Mouse (Mus musculus) midbrain, embryonic 16.5 days (tissue): Measurements from ENCODE around the gene Vps72. TPM values are rescaled to one million over a fixed set of nuclear protein-coding genes. Genes with fewer than 3 reads are reported as not detected.
"Not testable (repeated sequence)": the region's sequence is repeated elsewhere in the genome, so short reads cannot be mapped to it uniquely, and the experiment has no call there.

Source experiments
- ATAC-seq: fragments of 200-750 bp; cut with Nextera tagmentation; 2 replicates; pipeline ENCODE4 v1.8.0; 2017; ENCODE audit warnings: moderate TSS enrichment
- H3K27ac ChIP-seq: fragments of 300-500 bp; sonication (generic); 2 replicates; pipeline ENCODE4 v1.5.1; 2014; ENCODE audit warnings: mild to moderate bottlenecking, low read length, mixed read lengths
- H3K27me3 ChIP-seq: fragments of 300-500 bp; sonication (generic); 2 replicates; pipeline ENCODE4 v1.6.1; 2014; ENCODE audit warnings: low read depth, low read length, mixed read lengths; ENCODE audit not compliant: control insufficient read depth, insufficient read depth
- H3K36me3 ChIP-seq: fragments of 300-500 bp; sonication (generic); 2 replicates; pipeline ENCODE4 v1.6.1; 2014; ENCODE audit warnings: mild to moderate bottlenecking, low read length, moderate library complexity, mixed read lengths; ENCODE audit not compliant: control insufficient read depth, insufficient read depth
- H3K4me1 ChIP-seq: fragments of 300-500 bp; sonication (generic); 2 replicates; pipeline ENCODE4 v1.6.1; 2014; ENCODE audit warnings: mild to moderate bottlenecking, low read length, mixed read lengths; ENCODE audit not compliant: control insufficient read depth, insufficient read depth
- H3K4me2 ChIP-seq: fragments of 300-500 bp; sonication (generic); 2 replicates; pipeline ENCODE4 v1.6.1; 2014; ENCODE audit warnings: mild to moderate bottlenecking, low read length, mixed read lengths
- H3K4me3 ChIP-seq: fragments of 300-500 bp; sonication (generic); 2 replicates; pipeline ENCODE4 v1.5.1; 2014; ENCODE audit warnings: low read depth, mild to moderate bottlenecking, low read length, moderate library complexity, mixed read lengths
- H3K9ac ChIP-seq: fragments of 300-500 bp; sonication (generic); 2 replicates; pipeline ENCODE4 v1.6.1; 2014; ENCODE audit warnings: low read depth, low read length, mixed read lengths
- H3K9me3 ChIP-seq: fragments of 300-500 bp; sonication (generic); replicated peaks from 2 replicates; pipeline ENCODE4 v1.6.1; 2014; ENCODE audit warnings: mild to moderate bottlenecking, low read length, mixed read lengths; ENCODE audit not compliant: control insufficient read depth, poor library complexity, severe bottlenecking
- WGBS: fragments of 180-500 bp; shearing (Covaris S2); extraction: QIAGEN DNeasy Blood & Tissue Kit; methylation state at CpG from one replicate; pipeline ENCODE4 v1.1.7; 2014; 5-methylcytosine and 5-hydroxymethylcytosine counted together
- polyA plus RNA-seq: library from polyadenylated mRNA; unstranded; fragments of >200 nt; fragmentation: Nextera tagmentation; extraction: Ambion mirVana; gene quantifications from 2 replicates; pipeline ENCODE4 v1.2.1, GENCODE M21; 2015

Vps72 gene
- polyA plus RNA-seq, 1 experiment from 2014 or later, result 170 TPM

DNA sequence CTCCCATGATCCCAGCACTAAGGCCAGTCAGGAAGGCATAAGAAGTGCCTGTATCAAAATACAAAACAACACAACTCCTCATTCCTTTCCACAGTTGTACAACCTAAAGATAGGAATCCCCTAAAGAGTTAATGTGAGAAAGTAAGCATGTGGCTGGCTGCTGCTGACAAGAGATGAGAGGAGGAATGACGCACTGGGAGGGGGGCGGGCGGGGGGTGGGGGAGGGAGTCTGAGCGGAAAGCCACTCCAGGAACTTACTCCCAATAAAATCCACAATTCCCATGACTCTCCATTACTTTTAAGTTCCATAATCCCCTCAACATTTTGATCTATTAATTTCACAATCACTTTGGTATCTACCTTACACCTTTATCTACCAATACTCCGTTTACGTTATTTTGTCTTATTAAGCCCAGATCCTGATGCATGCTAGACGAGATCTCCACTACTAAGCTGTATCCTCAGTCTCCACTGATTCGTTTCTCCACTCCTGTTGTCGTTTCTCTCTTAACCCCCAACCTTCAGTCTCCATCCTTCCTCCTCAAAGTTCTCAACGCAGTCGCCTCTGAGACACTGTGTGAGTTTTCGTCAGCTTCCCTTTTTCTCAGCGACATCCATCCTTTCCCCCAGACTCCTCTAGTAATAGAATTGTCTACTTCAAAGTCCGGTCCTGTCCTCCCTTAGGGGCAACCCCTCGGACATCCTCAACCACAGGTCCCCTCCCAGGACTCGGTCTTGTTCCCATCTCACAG, 5.1 kb upstream of the Vps72 start:
- peak overlapping the region; percentile 65 for H3K4me3 ChIP-seq
- peak overlapping the region; percentile 60 for H3K4me2 ChIP-seq
- H3K4me1 ChIP-seq, result peaks cover 18% of the 10 kb centered on the region
- no peaks in the 10 kb centered on the region for H3K27me3 ChIP-seq
- H3K9ac ChIP-seq, result peak overlapping the region; percentile 82
- 1% methylated on average over 16 of the region's 16 CpGs for WGBS
- no peaks in the 10 kb centered on the region for H3K36me3 ChIP-seq
- peak overlapping the region; percentile 86 for H3K27ac ChIP-seq
- ATAC-seq, result no peak; the same call in 1 of the 2 replicates
- no peaks in the 10 kb centered on the region for H3K9me3 ChIP-seq

DNA sequence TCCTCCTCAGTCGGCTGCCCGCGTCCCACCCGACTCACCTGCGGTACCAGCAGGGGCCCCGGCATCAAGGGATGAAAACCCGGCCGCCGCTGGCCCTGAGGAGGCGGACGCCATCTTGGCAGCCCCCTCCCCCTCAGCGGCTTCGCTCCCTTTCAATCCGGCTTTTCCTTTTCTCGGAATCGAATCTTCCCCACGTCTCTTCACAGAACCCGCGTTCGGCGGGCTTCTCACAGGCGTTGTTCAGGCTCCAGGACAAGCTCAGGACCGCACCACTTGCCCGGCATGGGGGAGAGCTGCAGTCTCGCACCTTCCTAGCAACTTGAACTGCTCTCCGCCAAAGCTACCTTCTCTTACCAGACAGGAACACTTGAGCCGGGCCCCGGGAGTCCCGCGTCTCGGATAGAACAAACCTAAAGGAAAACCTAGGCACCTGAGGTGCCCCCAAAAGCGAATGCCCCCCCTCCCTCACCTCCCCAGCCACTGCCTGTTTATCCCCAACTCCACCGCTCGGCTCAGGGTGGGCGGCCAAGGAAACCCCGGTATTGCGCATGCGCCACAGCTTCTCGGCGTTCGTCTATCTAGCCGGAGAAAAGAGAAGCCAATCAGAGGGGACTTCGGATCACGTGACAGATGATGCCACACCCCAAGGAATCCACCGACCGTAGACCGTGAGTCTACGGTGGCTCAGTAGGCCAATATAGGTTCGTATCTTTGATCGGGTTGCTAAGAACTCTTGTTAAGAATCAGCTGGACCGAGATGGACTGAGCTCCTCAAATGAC, 4.3 kb upstream of the Vps72 start, which contains the start of gene Pip5k1a:
Gene Pip5k1a, minus strand, starts transcription at position 593 of the 780 bp plus-strand sequence.
- H3K4me2 ChIP-seq, result peak within 1 kb of the TSS; percentile 73
- peak within 1 kb of the TSS; percentile 65 for H3K4me3 ChIP-seq
- H3K4me1 ChIP-seq, result peaks cover 16% of the 10 kb centered on the region
- no peaks in the 10 kb centered on the region for H3K36me3 ChIP-seq
- peak; percentile 90 for ATAC-seq
- peak within 1 kb of the TSS; percentile 86 for H3K27ac ChIP-seq
- peak within 1 kb of the TSS; percentile 82 for H3K9ac ChIP-seq
- H3K27me3 ChIP-seq, result no peaks in the 10 kb centered on the region
- H3K9me3 ChIP-seq, result no peaks in the 10 kb centered on the region
- under 1% methylated on average over 51 of the region's 51 CpGs for WGBS

DNA sequence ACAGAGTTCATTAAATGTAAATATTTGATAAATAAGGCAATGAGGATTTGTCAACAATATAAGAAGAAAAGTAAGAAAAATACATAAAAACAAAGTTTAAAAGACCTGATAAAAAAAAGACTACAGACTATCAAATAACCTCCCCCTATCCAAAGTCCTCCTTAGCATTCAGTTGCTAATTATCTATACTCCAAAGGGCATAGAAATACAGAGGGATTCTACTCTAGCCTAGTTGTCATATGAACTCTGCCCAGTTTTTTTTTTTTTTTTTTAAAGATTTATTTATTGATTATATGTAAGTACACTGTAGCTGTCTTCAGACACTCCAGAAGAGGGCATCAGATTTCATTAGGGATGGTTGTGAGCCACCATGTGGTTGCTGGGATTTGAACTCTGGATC, 3.5 kb upstream of the Vps72 start:
- peak overlapping the region; percentile 66; the same call in 1 of the 2 replicates for H3K9ac ChIP-seq
- not testable (repeated sequence) for H3K9me3 ChIP-seq, H3K36me3 ChIP-seq, H3K27me3 ChIP-seq, ATAC-seq
- peak overlapping the region; percentile 65 for H3K4me3 ChIP-seq
- peak overlapping the region; percentile 75 for H3K27ac ChIP-seq
- peak overlapping the region; percentile 73 for H3K4me2 ChIP-seq
- H3K4me1 ChIP-seq, result peaks cover 15% of the 10 kb centered on the region

DNA sequence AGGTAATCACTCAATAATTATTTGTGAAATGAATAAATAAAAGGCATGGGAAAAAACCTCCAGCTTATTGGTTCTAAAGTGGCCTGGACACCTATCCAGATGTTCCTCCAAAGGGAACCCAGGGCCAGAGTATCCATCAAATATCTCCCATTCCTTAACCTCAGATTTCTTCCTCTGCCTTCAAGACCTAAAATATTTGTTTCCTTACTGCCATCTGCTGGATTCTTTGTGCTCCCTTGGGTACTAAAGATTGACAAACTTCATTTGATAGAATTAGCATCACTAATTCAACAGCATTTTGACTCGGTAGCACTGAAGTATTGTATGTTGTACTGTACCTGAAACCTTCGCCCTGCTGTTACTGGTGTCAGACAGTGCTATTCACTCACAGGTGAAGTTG, 2.9 kb upstream of the Vps72 start:
- no peak overlapping the region for H3K27ac ChIP-seq
- H3K9ac ChIP-seq, result no peak overlapping the region
- ATAC-seq, result no peak
- no peak overlapping the region for H3K4me3 ChIP-seq
- no peaks in the 10 kb centered on the region for H3K36me3 ChIP-seq
- H3K4me2 ChIP-seq, result no peak overlapping the region
- H3K9me3 ChIP-seq, result no peaks in the 10 kb centered on the region
- 69% methylated on average over 2 of the region's 2 CpGs for WGBS
- H3K4me1 ChIP-seq, result peaks cover 21% of the 10 kb centered on the region
- H3K27me3 ChIP-seq, result no peaks in the 10 kb centered on the region

DNA sequence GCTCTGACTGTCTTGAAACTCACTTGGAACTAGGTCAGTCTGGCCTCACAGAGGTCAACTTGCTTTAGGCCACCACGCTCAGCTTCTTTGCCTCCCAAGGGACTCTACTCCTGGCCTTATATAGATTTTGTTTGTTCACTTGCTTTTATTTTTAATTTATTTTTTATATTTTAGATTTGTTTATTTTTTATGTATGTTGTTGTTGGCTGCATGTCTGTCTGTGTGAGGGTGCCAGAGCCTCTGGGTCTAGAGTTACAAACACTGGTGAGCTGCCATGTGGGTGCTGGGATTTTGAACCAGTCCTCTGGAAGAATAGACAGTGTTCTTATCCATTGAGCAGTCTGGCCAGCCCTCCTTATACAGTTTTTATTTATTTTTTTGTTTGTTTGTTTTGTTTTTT, 1.9 kb downstream of the Vps72 start:
- Histone ChIP-seq H3K9ac (no peak overlapping the region), H3K36me3 (peaks cover 4% of the 10 kb centered on the region), H3K4me2 (no peak overlapping the region), H3K4me3 (no peak overlapping the region), H3K4me1 (peaks cover 10% of the 10 kb centered on the region), H3K9me3 (no peaks in the 10 kb centered on the region), H3K27me3 (no peaks in the 10 kb centered on the region), H3K27ac (no peak overlapping the region)
- 95% methylated on average over 1 of the region's 1 CpGs for WGBS
- ATAC-seq, result no peak

DNA sequence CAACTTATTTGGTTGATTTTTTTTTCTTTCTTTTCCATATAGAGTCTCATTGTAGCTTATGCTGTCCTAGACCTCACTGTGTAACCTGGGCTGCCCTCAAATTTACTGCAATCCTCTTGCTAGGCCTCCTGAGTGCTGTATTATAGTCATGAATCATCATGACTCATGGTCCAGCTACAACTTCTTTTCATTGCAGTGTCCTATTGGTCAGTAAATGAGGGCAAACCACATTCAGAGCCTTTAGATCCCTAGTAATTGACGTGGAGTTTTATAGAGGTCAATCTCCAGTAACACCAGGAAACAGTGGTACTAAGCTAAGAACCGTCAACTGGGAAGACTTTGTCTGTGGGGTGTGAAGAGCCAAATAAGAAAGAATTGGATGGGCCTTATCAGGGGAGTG, 6.9 kb downstream of the Vps72 start:
- H3K27me3 ChIP-seq, result no peaks in the 10 kb centered on the region
- H3K4me3 ChIP-seq, result no peak overlapping the region
- no peak overlapping the region for H3K4me2 ChIP-seq
- peaks cover 37% of the 10 kb centered on the region for H3K36me3 ChIP-seq
- 94% methylated on average over 2 of the region's 2 CpGs for WGBS
- ATAC-seq, result no peak
- H3K9me3 ChIP-seq, result no peaks in the 10 kb centered on the region
- peaks cover 1% of the 10 kb centered on the region; the same call in 1 of the 2 replicates for H3K4me1 ChIP-seq
- H3K9ac ChIP-seq, result no peak overlapping the region
- no peak overlapping the region for H3K27ac ChIP-seq

DNA sequence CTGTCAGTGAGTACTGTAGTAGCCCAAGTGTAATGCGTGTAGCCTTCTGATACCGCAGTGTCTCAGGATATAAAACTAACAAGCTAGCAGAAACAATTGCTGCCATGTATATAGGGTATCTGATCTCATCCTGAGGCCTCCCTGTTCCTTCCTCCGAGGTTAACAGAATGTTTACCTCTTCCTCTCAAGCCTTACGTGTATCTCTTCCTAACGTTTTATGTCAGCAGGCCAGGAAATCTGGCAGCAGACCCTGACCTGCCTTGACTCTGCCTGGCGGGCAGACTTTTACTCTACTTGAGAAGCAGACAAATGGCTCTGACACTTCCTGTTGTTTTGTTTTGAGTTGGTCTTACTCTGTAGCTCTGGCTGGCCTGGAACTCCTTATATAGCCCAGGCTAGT, 10.8 kb downstream of the Vps72 start:
- Histone ChIP-seq H3K36me3 (peaks cover 36% of the 10 kb centered on the region), H3K4me2 (no peak overlapping the region), H3K4me1 (no peaks in the 10 kb centered on the region), H3K27me3 (no peaks in the 10 kb centered on the region), H3K9me3 (no peaks in the 10 kb centered on the region), H3K9ac (no peak overlapping the region), H3K27ac (no peak overlapping the region), H3K4me3 (no peak overlapping the region)
- 88% methylated on average over 6 of the region's 6 CpGs for WGBS
- ATAC-seq, result no peak

DNA sequence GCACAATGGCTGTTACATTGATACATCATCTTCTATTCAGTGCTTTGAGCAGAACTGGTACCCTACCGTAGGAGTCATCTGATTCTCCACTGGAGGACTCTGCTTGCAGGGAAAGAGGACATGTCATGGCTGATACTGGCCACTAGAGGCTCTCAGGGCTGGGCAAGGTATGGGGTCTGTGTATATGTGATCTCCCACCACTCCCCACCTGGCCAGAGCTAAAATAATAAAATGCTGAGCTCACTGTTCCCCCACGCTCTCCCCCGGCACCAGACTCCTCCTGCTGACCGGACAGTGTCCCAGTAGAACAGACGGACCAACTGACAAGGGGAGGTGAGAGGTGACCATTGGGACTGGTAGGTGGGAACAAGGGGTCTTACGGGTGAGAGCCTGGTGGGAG, 13.4 kb downstream of the Vps72 start, which contains the start of gene Tmod4:
Gene Tmod4, plus strand, starts transcription at position 231 of the 400 bp plus-strand sequence.
- 64% methylated on average over 6 of the region's 6 CpGs for WGBS
- no peaks in the 10 kb centered on the region for H3K9me3 ChIP-seq
- no peaks in the 10 kb centered on the region for H3K4me1 ChIP-seq
- H3K4me2 ChIP-seq, result no peak within 1 kb of the TSS
- no peaks in the 10 kb centered on the region for H3K27me3 ChIP-seq
- H3K36me3 ChIP-seq, result peaks cover 31% of the 10 kb centered on the region
- ATAC-seq, result peak; percentile 15; the same call in 1 of the 2 replicates
- H3K4me3 ChIP-seq, result no peak within 1 kb of the TSS
- no peak within 1 kb of the TSS for H3K27ac ChIP-seq
- H3K9ac ChIP-seq, result no peak within 1 kb of the TSS

DNA sequence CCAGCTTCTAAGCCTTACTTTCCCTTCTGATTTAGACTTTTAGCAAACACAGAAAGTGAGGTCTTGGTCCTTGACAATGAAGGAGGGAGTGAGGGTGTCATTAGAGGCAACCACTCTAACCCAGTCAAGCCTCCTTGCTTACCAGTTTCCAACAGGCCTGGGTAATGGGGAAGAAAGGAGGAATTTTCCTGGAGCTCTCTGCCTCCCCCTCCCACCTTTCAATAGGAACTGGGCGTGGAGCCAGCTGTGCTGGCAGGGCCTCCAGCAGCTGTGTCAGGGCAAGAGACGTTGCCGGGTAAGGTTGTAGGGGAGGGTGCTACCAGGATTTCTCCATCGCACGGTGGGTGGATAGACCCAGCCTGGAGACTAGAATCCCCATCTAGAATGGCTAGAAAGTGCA, 14.2 kb downstream of the Vps72 start:
- H3K9ac ChIP-seq, result no peak overlapping the region
- no peak for ATAC-seq
- peaks cover 25% of the 10 kb centered on the region for H3K36me3 ChIP-seq
- no peak overlapping the region for H3K4me3 ChIP-seq
- H3K4me2 ChIP-seq, result no peak overlapping the region
- no peaks in the 10 kb centered on the region for H3K4me1 ChIP-seq
- H3K27me3 ChIP-seq, result no peaks in the 10 kb centered on the region
- no peak overlapping the region for H3K27ac ChIP-seq
- 30% methylated on average over 5 of the region's 5 CpGs for WGBS
- no peaks in the 10 kb centered on the region for H3K9me3 ChIP-seq
